Mouse (Mus musculus) right cerebral cortex, postnatal 4 days (tissue): ENCODE data around the gene Ube2dnl2.

Experiments used
- DNase-seq: peaks from one replicate; pipeline ENCODE4 v3.0.0-alpha.2; 2022

Gene Ube2dnl2

GRCm38 (mm10) chrX:114907282-114907681 lies at the start of gene Ube2dnl2:
Gene Ube2dnl2 (plus strand): TSS chrX:114907582.
- DNase-seq, result no peak

GRCm38 (mm10) chrX:114895489-114895888 lies 11.9 kb upstream of the Ube2dnl2 start:
- DNase-seq, result no peak

GRCm38 (mm10) chrX:114897506-114897905 lies 9.9 kb upstream of the Ube2dnl2 start:
- no peak for DNase-seq

GRCm38 (mm10) chrX:114903391-114903790 lies 4.0 kb upstream of the Ube2dnl2 start:
- no peak for DNase-seq

- no peak for DNase-seq
Measured at GRCm38 (mm10) chrX:114904712-114905111, 2.7 kb upstream of the Ube2dnl2 start, which contains the start of gene Ube2dnl1. Gene Ube2dnl1 (plus strand): TSS chrX:114905012.

- no peak for DNase-seq
Measured at GRCm38 (mm10) chrX:114955066-114955465, 47.7 kb downstream of the Ube2dnl2 start.
